Mouse (Mus musculus) limb, embryonic 11.5 days (tissue): ENCODE data around the gene Hydin. TPM values are rescaled to one million over a fixed set of nuclear protein-coding genes. Genes with fewer than 3 reads are reported as not detected.
"Not testable (repeated sequence)": the region's sequence is repeated elsewhere in the genome, so short reads cannot be mapped to it uniquely, and the experiment has no call there.

Experiments
- ATAC-seq: fragments of 200-750 bp; cut with Nextera tagmentation; 2 replicates; pipeline ENCODE4 v1.8.0; 2017; ENCODE audit warnings: low read depth; ENCODE audit not compliant: insufficient number of reproducible peaks, low FRiP score, low TSS enrichment
- DNase-seq: peaks from one replicate; pipeline ENCODE4 v3.0.0-alpha.2; 2015; ENCODE audit warnings: low spot score
- H3K27ac ChIP-seq: fragments of 300-500 bp; sonication (generic); replicated peaks from 2 replicates; pipeline ENCODE4 v1.5.1; 2014; ENCODE audit warnings: low read depth, mild to moderate bottlenecking, low read length
- H3K27me3 ChIP-seq: fragments of 300-500 bp; sonication (generic); 2 replicates; pipeline ENCODE4 v1.6.1; 2014; ENCODE audit warnings: mild to moderate bottlenecking, low read length, mixed read lengths; ENCODE audit not compliant: control insufficient read depth, insufficient read depth
- H3K36me3 ChIP-seq: fragments of 300-500 bp; sonication (generic); 2 replicates; pipeline ENCODE4 v1.6.1; 2014; ENCODE audit warnings: mild to moderate bottlenecking, low read length, moderate library complexity, mixed read lengths; ENCODE audit not compliant: control insufficient read depth, insufficient read depth
- H3K4me1 ChIP-seq: fragments of 300-500 bp; sonication (generic); 2 replicates; pipeline ENCODE4 v1.6.1; 2014; ENCODE audit warnings: low read length, mixed read lengths; ENCODE audit not compliant: control insufficient read depth, insufficient read depth
- H3K4me2 ChIP-seq: fragments of 300-500 bp; sonication (generic); 2 replicates; pipeline ENCODE4 v1.6.1; 2014; ENCODE audit warnings: low read depth, mild to moderate bottlenecking, moderate library complexity; ENCODE audit not compliant: severe bottlenecking
- H3K4me3 ChIP-seq: fragments of 300-500 bp; sonication (generic); 2 replicates; pipeline ENCODE4 v1.5.1; 2014; ENCODE audit warnings: low read depth, low read length
- H3K9ac ChIP-seq: fragments of 300-500 bp; sonication (generic); 2 replicates; pipeline ENCODE4 v1.6.1; 2014; ENCODE audit warnings: mild to moderate bottlenecking, low read length
- H3K9me3 ChIP-seq: fragments of 300-500 bp; sonication (generic); 2 replicates; pipeline ENCODE4 v1.6.1; 2016; ENCODE audit warnings: low read length; ENCODE audit not compliant: control insufficient read depth
- WGBS: fragments of 180-500 bp; shearing (Covaris S2); extraction: QIAGEN DNeasy Blood & Tissue Kit; methylation state at CpG from one replicate; pipeline ENCODE4 v1.1.7; 2014; 5-methylcytosine and 5-hydroxymethylcytosine counted together
- polyA plus RNA-seq: library from polyadenylated mRNA; unstranded; fragments of >200 nt; fragmentation: Nextera tagmentation; extraction: Ambion mirVana; gene quantifications from 2 replicates; pipeline ENCODE4 v1.2.1, GENCODE M21; 2014

Hydin gene
- polyA plus RNA-seq, 1 experiment from 2014 or later: not detected

- not testable (repeated sequence) for ATAC-seq, H3K27ac ChIP-seq, H3K9me3 ChIP-seq, H3K4me3 ChIP-seq, H3K4me1 ChIP-seq, H3K27me3 ChIP-seq, DNase-seq, H3K36me3 ChIP-seq, H3K4me2 ChIP-seq, H3K9ac ChIP-seq
Observed at GRCm38 (mm10) chr8:110552111-110552510, 285.3 kb downstream of the Hydin start.

- no peak overlapping the region for H3K4me3 ChIP-seq
- ATAC-seq (no peak), DNase-seq (no peak)
- 83% methylated on average over 9 of the region's 9 CpGs for WGBS
- H3K9me3 ChIP-seq: no peaks in the 10 kb centered on the region
- H3K4me1 ChIP-seq: no peaks in the 10 kb centered on the region
- H3K27ac ChIP-seq: no peak overlapping the region
- no peaks in the 10 kb centered on the region for H3K36me3 ChIP-seq
- H3K9ac ChIP-seq: no peak overlapping the region
- H3K4me2 ChIP-seq: no peak overlapping the region
- H3K27me3 ChIP-seq: no peaks in the 10 kb centered on the region
Observed at GRCm38 (mm10) chr8:110592641-110593040, 325.9 kb downstream of the Hydin start.

GRCm38 (mm10) chr8:110594164-110594563 is 327.4 kb downstream of the Hydin start:
- Histone ChIP-seq H3K4me1 (no peaks in the 10 kb centered on the region), H3K9me3 (no peaks in the 10 kb centered on the region), H3K9ac (no peak overlapping the region), H3K4me2 (no peak overlapping the region), H3K27ac (no peak overlapping the region), H3K36me3 (no peaks in the 10 kb centered on the region), H3K27me3 (no peaks in the 10 kb centered on the region), H3K4me3 (no peak overlapping the region)
- no peak for DNase-seq
- ATAC-seq: no peak
- 86% methylated on average over 6 of the region's 6 CpGs for WGBS

DNA sequence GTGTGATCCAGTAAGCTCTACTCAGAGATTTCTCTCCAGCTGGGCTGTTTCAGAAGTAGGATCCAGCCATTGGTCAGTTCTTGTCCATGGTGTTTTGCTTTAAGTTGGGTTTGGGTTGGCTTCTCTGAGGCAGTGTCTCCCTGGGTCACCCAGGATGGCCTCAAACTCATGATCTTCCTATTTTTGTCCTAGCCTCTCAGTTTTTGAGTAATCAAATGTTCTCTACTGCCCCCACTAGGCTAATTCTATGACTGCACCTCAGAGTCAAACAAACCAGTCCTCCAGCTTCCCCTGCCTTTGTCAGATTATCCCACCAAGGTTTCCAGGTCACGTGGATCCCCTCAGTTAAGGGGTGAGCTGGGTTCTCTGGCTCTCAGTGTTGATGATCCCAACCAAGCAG is 337.8 kb downstream of the Hydin start:
- ATAC-seq (no peak), DNase-seq (peak; percentile 65)
- Histone ChIP-seq H3K4me3 (no peak overlapping the region), H3K4me1 (no peaks in the 10 kb centered on the region), H3K36me3 (no peaks in the 10 kb centered on the region), H3K27me3 (no peaks in the 10 kb centered on the region), H3K9ac (no peak overlapping the region), H3K4me2 (no peak overlapping the region), H3K27ac (no peak overlapping the region), H3K9me3 (no peaks in the 10 kb centered on the region)
- 0% methylated on average over 1 of the region's 1 CpGs for WGBS

GRCm38 (mm10) chr8:110605401-110606015 is 338.7 kb downstream of the Hydin start:
- 70% methylated on average over 6 of the region's 6 CpGs for WGBS
- ATAC-seq (no peak), DNase-seq (no peak)
- Histone ChIP-seq H3K9ac (no peak overlapping the region), H3K36me3 (no peaks in the 10 kb centered on the region), H3K4me3 (no peak overlapping the region), H3K4me2 (no peak overlapping the region), H3K9me3 (no peaks in the 10 kb centered on the region), H3K4me1 (no peaks in the 10 kb centered on the region), H3K27me3 (no peaks in the 10 kb centered on the region), H3K27ac (no peak overlapping the region)

DNA sequence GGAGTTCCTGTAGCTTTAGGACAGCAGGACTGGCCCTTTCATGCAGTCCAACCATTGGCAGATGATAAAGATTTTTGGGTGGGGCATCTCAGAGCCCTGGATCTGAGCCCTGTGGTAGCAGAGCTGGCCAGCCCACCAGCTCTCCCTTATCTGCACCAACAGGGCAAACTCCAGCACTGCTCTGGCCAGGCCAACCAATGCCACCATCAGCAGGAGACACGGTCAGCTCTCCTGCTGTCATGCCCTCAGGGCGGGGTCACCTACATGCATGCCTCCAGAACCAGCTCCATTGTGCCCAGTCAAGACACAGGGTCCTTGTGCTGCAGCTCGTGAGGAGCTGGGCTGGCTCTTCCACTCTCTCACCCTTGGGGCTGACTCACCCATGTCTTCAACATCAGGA is 349.0 kb downstream of the Hydin start:
- Histone ChIP-seq H3K36me3 (no peaks in the 10 kb centered on the region), H3K27me3 (no peaks in the 10 kb centered on the region), H3K27ac (no peak overlapping the region), H3K4me1 (peaks cover 7% of the 10 kb centered on the region; the same call in 1 of the 2 replicates), H3K9me3 (no peaks in the 10 kb centered on the region), H3K4me2 (no peak overlapping the region), H3K9ac (no peak overlapping the region), H3K4me3 (no peak overlapping the region)
- no peak for ATAC-seq
- no peak for DNase-seq
- WGBS: 78% methylated on average over 3 of the region's 3 CpGs

DNA sequence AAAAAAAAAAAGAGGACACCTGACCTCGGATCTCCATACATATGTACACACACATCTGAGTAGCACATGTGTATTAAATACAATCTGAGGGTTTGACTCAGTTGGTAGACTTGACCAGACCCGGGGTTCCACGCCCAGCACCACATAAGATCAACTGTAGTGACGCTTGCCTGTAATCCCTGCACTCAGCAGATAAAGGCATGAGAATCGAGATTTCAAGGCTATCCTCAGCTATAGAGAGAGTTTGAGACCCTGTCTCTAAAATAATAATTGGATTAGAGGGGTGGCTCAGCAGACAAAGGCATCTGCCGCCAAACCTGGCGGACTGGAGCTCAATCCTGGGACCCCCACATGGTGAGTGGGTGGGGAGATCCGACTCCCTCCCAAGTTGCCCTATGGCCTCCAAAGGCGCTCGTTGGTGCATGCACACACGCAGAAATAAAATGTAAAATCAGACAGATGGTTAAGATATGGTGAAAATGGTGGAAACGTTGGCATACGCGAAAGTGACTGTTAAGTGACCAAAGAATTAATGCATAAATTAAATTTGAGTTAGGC is 351.1 kb downstream of the Hydin start:
- DNase-seq (no peak), ATAC-seq (no peak)
- Histone ChIP-seq H3K9ac (no peak overlapping the region), H3K4me3 (peak overlapping the region; percentile 95), H3K36me3 (no peaks in the 10 kb centered on the region), H3K27ac (no peak overlapping the region), H3K4me1 (peaks cover 7% of the 10 kb centered on the region; the same call in 1 of the 2 replicates), H3K9me3 (no peaks in the 10 kb centered on the region), H3K4me2 (peak overlapping the region; percentile 79), H3K27me3 (no peaks in the 10 kb centered on the region)
- WGBS: 26% methylated on average over 14 of the region's 14 CpGs

DNA sequence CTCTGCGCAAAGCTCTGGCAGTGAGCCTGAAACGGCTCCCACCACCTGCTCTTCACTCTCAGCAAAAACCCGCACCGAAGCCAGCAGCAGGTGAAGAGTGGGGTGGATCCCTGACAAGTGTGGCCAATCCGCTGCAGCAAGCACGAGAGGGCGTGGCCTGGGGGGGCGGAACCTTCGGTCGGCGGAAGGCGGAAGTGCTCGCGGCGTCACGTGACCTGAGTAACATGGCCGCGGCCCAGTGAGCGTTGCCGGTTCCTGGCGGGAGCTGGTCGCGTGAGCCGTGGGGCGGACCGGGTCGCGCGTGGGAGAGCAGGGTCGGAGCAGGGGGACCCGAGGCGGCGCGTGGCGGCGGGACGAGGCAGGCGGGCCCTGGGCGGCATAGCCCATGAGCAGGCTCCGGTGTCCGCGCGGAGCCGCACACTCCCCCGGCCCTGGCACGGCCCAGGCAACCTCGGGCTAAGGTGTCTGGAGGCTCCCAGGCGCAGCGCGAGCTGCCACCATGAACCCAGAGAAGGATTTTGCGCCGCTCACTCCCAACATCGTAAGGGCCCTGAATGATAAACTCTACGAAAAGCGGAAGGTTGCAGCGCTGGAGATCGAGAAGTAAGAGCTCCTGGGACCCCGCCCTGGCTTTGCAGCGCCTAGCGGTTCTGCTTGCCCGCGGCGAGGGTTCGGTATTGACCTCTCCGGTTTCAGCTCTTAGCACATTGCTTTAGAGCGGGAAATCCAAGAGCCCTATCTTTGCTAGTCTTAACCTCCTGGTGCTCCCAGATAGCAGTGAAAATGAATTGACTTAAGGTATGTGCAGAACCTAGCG is 351.8 kb downstream of the Hydin start, which contains the start of gene Vac14:
Gene Vac14 (plus strand): TSS at position 195 of the 817 bp plus-strand sequence.
- ATAC-seq (peak; percentile 89), DNase-seq (peak; percentile 98)
- Histone ChIP-seq H3K4me3 (peak within 1 kb of the TSS; percentile 95), H3K9ac (peak within 1 kb of the TSS; percentile 68), H3K27me3 (no peaks in the 10 kb centered on the region), H3K9me3 (no peaks in the 10 kb centered on the region), H3K27ac (no peak within 1 kb of the TSS), H3K36me3 (no peaks in the 10 kb centered on the region), H3K4me2 (peak within 1 kb of the TSS; percentile 79), H3K4me1 (peaks cover 7% of the 10 kb centered on the region; the same call in 1 of the 2 replicates)
- under 1% methylated on average over 64 of the region's 67 CpGs for WGBS
